Mouse (Mus musculus) kidney, postnatal 4 days (tissue): Measurements from ENCODE around the gene Cacna1h.

Experiments used
- DNase-seq, 2 experiments: peaks; one replicate each; pipeline ENCODE4 v3.0.0; 2021; ENCODE audit warnings: mixed read lengths in 2 of 2

The Cacna1h gene

DNA sequence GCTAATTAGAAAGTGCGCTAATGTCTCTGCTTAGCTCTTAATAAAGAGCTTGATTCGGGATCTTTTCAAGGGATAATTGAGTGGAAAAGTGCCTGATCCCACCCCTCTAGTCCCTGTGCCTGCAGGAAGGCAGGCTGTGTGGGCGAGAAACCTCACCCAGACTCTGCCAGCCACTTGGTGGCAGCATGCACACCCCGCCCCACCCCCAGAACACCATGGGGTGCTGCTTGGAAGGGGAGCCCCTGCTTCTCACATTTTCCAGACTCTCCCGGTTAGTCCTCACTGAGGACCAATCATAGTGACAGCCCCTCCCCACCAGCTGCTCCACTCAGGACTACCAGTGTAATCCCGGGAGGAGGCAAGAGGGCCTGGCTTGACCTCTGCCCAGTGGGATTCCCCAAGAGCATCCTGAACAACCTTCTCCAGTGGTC is 27.6 kb downstream of the Cacna1h start:
- DNase-seq = peak in 1 of 2 experiments; percentile 18

DNA sequence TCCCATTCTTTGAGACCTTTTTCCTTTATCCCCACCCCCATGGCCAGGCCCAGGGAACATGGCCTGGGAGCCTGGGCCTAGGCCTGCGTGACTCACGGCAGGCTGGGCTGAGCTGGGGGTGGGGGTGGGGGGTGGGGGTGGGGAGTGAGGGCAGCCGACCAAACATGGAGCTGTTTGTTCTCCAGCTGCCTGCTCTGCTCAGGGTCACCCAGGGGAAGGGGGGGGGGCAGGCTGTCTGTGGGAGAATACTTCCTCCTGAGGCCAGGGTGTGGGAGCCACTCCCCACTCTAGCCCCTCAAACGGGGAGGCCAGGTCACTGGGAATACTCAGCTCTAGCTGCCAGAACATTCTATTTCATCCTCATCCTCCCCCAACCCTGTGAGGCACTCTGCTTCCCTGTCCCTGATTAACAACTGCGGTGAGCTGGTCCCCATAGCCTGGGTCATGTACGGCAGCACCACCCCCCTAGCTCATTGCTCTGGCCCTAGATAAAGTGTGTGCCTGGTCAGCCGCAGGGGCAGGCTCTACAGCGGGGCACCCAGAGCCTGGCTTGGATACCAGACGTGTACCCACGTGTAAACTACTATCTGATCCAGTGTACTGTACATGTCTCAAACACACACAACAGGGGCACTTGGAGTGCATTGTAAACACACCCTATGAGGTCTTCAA is 28.2 kb downstream of the Cacna1h start:
- DNase-seq = peak; percentile 29 to 54

GRCm38 (mm10) chr17:25404190-25404589 is 29.4 kb downstream of the Cacna1h start:
- DNase-seq = no peak

GRCm38 (mm10) chr17:25402224-25402623 is 31.4 kb downstream of the Cacna1h start:
- peak in 1 of 2 experiments; percentile 35 for DNase-seq

GRCm38 (mm10) chr17:25401491-25401890 is 32.1 kb downstream of the Cacna1h start:
- DNase-seq = peak in 1 of 2 experiments; percentile 17

- peak; percentile 87 to 89 for DNase-seq
These were observed 33.1 kb downstream of the Cacna1h start for GRCm38 (mm10) chr17:25400443-25400842.

DNA sequence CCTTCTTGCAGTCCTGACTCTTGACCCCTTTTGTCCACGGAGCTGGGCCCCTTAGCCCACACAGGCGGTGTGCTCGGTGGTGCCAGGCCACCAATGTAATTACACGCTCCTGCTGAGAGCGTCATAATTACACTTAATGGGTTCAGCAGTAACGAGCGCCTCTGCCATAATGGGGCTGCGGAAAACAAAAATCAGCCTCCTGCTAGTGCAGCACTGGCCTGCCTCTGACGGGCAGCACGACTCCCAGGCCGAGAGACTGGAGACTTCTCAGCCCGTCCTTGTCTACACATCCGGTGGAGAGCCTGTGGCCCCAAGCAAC is 35.1 kb downstream of the Cacna1h start:
- DNase-seq = no peak

DNA sequence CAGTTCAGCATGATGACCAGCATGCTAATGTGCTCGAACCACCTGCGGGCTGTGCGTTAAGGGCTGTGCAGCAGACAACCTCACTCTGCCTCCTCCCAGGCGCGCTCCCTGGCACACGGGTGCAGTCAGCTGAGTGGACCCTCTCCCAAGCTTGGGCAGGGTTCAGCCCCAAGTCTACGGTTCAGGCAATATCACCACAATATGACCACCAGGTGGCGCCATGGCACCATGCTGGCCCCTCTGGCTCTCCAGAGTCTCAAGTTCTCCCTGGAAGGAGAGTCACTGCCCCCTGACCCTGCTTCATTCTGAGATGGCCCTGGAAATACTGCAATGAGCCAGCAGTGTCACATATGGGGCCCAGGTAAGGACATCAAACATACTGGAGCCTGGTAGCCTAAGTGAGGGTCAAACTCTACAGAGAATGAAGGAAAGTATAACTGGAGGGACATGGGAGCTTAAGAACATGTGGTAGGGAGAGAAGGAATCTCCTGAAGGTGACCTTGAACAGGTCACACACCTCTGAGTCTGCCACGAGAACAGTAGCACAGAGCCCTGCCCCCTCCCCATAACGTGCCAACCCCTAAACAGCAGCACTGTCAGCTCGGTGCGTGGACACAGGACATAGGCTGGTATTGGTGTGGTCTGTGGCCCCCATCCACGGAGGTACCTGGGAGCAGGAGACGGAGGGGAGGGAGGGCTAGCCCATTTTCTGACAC is 35.6 kb downstream of the Cacna1h start:
- DNase-seq = peak; percentile 90

GRCm38 (mm10) chr17:25394526-25394925 is 39.1 kb downstream of the Cacna1h start:
- DNase-seq = no peak

DNA sequence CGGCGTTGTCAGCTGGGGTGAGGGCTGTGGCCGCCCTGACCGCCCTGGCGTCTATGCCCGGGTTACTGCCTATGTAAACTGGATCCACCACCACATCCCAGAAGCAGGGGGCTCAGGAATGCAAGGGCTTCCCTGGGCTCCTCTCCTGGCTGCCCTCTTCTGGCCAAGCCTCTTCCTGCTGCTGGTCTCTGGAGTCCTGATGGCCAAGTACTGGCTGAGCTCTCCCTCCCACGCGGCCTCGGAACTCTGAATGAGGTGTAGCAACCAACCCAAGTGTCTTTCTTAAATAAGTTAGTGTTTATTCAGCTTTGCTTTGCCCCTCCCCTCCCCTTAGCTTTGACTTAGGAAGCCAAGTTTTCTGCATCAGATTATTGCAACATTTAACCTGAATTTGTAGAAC is 59.6 kb downstream of the Cacna1h start:
- DNase-seq = peak; percentile 70 to 81

DNA sequence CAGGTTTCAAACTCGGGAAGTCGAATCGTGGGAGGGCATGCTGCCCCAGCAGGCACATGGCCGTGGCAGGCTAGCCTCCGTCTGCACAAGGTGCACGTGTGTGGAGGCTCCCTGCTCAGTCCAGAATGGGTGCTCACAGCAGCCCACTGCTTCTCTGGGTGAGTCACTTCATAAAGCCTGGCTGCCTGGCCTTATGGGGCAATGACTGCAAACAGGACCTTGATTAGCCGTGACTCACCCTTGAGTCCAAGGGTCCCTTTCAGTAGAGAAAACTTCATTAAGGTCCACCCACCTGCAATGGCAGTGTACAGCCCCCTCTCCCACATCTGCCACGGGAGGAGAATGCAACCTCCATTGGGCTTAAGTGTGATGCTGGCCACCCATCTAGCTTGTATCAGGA is 61.1 kb downstream of the Cacna1h start:
- no peak for DNase-seq

GRCm38 (mm10) chr17:25368973-25369372 is 64.6 kb downstream of the Cacna1h start, which contains the start of gene Tpsg1:
Tpsg1 (plus strand) TSS chr17:25369273.
- no peak for DNase-seq

- DNase-seq = no peak
These were observed 67.6 kb downstream of the Cacna1h start, which contains the start of gene Tpsb2 for GRCm38 (mm10) chr17:25366005-25366404. Tpsb2 (plus strand) TSS chr17:25366305.

- peak; percentile 72 to 74 for DNase-seq
These were observed 69.9 kb downstream of the Cacna1h start for GRCm38 (mm10) chr17:25363726-25364125.

DNA sequence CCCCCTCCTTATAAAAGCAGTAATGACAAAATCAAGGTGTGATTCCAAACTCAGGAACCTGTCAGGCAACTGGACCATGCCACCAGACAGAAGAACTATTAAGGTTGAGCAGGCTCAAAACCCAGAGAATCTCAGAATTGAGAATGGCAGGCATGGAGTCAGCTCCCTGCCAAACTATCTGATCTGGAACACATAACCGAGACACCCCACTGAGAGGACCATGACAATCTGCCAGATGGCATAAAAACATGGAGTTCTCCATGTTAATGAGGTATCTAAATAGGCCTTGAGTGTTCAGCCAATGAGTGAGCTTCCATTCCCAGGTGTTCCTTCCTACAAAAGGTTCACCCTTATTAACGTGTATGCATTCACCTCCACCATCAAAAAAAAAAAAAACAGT is 72.3 kb downstream of the Cacna1h start:
- DNase-seq = no peak

GRCm38 (mm10) chr17:25345462-25345861 is 88.1 kb downstream of the Cacna1h start, which contains the start of gene Tpsab1:
Tpsab1 (minus strand) TSS chr17:25345562.
- DNase-seq = no peak

DNA sequence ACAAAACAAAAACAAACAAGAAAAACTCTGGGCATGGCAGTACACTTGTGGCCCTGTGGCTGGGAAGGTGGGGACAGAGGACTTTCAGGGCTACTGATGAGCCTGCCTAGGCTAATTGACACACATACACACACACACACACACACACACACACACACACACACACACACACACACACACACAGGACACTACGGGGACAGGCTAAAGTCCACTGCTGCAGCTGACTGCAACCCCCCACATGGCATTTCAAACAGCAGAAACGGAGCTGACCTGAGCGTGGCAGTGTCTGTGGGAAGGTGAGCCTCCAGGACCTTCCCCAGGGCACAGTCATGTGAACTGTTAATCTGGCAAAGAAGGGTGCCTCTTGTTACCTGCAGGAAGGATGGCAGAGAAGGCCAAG is 92.1 kb downstream of the Cacna1h start:
- DNase-seq = peak; percentile 18 to 53

DNA sequence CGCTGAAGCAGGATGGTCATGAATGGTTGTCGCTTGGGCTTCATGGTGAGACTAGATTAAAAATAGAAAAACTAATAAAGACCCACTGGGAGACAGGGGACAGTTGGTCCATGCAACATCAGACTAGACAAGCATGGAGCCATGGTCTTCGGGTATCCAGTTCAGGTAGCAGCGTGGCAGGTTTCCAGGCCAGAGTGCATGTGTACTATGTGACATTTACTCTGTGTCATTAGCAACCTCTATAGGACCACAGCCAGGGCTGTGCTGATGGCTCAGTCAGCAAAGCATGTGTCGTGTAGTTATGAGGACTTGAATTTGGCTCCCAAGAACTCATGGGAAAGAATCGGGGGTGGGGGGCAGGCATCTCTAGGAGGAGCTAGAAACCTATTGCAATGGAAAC is 93.6 kb downstream of the Cacna1h start:
- no peak for DNase-seq

DNA sequence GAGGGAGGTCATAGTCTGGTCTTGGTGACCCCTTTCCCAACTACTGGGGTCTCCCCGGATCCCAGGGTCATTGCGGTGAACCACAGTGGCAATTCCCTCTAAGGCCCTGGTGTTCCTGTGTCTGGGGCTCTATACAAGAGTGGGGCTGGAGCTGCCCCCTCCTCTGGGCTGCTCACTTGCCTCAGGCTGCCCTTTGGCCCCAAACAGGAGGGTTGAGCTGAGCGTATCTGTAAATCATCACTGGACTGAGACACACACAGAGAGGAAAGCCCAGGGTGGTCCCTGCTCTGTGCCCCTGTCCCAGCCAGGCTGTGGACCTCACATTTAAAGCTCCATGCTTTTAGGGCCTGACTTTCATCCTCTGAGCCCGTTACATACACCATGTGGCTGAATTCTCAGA is 95.4 kb downstream of the Cacna1h start:
- DNase-seq = peak in 1 of 2 experiments; percentile 51

- peak; percentile 83 to 84 for DNase-seq
These were observed 99.6 kb downstream of the Cacna1h start for GRCm38 (mm10) chr17:25333943-25334342.

DNA sequence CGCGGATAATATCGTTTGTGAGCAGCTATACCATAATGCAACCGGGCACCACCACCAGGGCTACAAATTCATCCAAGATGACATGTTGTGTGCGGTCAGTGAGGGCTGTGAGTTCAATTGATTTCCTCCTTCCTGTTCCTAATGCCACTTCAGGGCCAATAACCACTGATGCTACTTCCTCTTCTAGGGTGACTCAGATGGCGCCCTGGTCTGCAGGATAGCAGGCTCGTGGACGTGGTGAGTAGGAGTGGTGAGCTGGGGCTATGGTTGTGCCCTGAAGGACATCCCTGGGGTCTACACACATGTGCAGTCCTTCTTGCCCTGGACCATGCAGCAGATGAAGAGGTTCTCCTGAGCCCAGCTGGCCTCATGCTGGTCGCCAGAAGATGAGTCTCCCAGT is 101.3 kb downstream of the Cacna1h start:
- DNase-seq = no peak
